Mouse (Mus musculus): Measurements from ENCODE around the gene Cfap221. TPM values are rescaled to one million over a fixed set of nuclear protein-coding genes. Genes with fewer than 3 reads are reported as not detected.

The Cfap221 gene
- polyA plus RNA-seq (2015; fragmentation: Nextera tagmentation; extraction: Ambion mirVana) = 0.05 TPM in 1 of 2 replicates, not detected in the other

DNA sequence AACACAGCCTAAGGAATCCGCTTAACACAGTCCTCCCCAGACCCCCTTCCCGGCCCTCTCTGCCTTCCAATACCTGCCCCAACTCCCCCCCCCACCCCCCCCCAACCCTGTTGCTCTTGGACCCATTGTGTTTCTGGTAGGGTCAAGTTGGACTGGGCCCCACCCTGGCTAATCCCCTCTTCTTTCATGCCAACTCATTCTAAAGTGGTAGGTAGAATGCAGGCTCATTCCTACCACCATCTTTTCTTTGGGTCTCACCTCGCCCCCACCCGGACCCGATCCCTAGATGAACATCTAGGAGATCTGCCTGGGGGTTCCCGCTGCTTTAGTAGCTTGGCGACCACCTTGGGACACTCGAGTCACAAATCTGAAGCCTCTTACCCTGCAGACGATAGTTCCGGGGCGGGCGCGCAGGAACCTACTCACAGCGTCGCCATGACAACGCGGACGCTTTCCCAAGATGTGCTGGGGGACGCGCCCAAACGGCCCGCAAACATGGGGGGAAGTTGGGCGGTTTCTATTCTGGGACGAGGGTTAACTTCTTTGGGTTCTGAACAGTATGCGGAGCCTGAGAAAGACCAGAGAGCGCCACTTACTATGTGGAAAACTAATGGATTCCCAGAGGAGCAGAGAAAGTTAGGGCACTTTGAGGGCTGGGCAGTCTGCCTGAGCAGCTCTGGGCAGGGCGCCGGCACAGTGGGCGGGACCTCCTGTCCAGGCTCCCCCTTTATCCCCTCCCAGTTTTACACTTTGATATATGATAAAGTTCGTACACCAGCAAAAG is at the start of gene Cfap221:
Gene Cfap221, minus strand, starts transcription at position 437 of the 784 bp plus-strand sequence.
- Histone ChIP-seq H3K9ac (ENCODE audit: low read length) (peak within 1 kb of the TSS; percentile 44; the same call in 1 of the 2 replicates), H3K36me3 (ENCODE audit: control insufficient read depth, insufficient read depth, low read length) (no peaks in the 10 kb centered on the region), H3K4me3 (replicated peaks; ENCODE audit: low read length) (peak within 1 kb of the TSS; percentile 54), H3K27ac (ENCODE audit: low read length) (no peak within 1 kb of the TSS), H3K4me2 (ENCODE audit: low read depth, low read length) (peak within 1 kb of the TSS; percentile 92), H3K27me3 (ENCODE audit: control insufficient read depth, insufficient read depth, low read length) (no peaks in the 10 kb centered on the region), H3K9me3 (replicated peaks; ENCODE audit: control insufficient read depth, low read length) (no peaks in the 10 kb centered on the region), H3K4me1 (ENCODE audit: control insufficient read depth, insufficient read depth, low read length) (no peaks in the 10 kb centered on the region)
- peak; percentile 90 for ATAC-seq (ENCODE audit: insufficient read depth, low FRiP score)
- WGBS = 5% methylated on average over 30 of the region's 30 CpGs

DNA sequence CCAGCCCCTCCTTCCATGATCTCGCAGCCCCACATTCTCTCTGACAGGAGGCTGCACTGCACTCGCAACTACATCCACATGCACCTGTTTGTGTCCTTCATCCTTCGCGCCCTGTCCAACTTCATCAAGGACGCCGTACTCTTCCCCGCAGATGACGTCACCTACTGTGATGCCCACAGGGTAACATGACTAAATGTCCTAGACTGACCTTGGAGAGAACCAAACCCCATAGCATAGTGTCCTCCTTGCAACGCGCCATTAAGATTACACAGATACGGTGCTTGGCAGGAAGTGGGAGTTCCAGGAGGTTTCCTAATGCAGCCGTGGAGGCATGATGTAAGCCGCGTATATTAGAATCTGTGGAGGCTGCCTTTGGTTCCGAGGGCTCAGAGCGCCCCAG is 47.5 kb upstream of the Cfap221 start:
- Histone ChIP-seq H3K27ac (ENCODE audit: low read length) (no peak overlapping the region), H3K27me3 (ENCODE audit: control insufficient read depth, insufficient read depth, low read length) (no peaks in the 10 kb centered on the region), H3K9me3 (replicated peaks; ENCODE audit: control insufficient read depth, low read length) (no peaks in the 10 kb centered on the region), H3K9ac (ENCODE audit: low read length) (no peak overlapping the region), H3K36me3 (ENCODE audit: control insufficient read depth, insufficient read depth, low read length) (no peaks in the 10 kb centered on the region), H3K4me1 (ENCODE audit: control insufficient read depth, insufficient read depth, low read length) (no peaks in the 10 kb centered on the region), H3K4me2 (ENCODE audit: low read depth, low read length) (no peak overlapping the region), H3K4me3 (replicated peaks; ENCODE audit: low read length) (no peak overlapping the region)
- 83% methylated on average over 16 of the region's 16 CpGs for whole genome bisulfite sequencing
- peak; percentile 42; the same call in 1 of the 2 replicates for ATAC-seq (ENCODE audit: insufficient read depth, low FRiP score)

DNA sequence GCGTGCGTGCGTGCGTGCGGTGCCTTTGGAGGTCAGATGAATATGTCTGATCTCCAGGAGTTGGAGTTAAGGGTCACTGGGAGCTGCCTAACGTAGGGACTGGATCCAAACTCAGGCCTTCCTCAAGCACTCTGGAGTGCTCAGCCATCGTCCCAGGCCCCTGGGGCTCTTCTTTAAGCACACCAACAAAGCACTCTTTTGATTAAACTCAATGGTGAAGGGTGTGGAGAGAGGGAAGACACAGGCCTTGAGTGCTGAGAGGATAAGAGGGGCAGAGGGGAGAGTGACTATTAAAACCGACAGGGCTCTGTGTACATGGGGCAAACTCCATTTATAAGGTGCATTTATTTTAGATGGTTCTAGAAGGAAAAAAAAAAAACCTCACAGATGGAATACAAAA is 45.4 kb upstream of the Cfap221 start:
- 76% methylated on average over 8 of the region's 8 CpGs for WGBS
- no peaks in the 10 kb centered on the region for H3K27me3 ChIP-seq (ENCODE audit: control insufficient read depth, insufficient read depth, low read length)
- no peak overlapping the region for H3K9ac ChIP-seq (ENCODE audit: low read length)
- H3K4me2 ChIP-seq (ENCODE audit: low read depth, low read length) = no peak overlapping the region
- no peaks in the 10 kb centered on the region for H3K4me1 ChIP-seq (ENCODE audit: control insufficient read depth, insufficient read depth, low read length)
- no peak overlapping the region for H3K4me3 ChIP-seq (replicated peaks; ENCODE audit: low read length)
- no peaks in the 10 kb centered on the region for H3K9me3 ChIP-seq (replicated peaks; ENCODE audit: control insufficient read depth, low read length)
- H3K27ac ChIP-seq (ENCODE audit: low read length) = no peak overlapping the region
- ATAC-seq (ENCODE audit: insufficient read depth, low FRiP score) = no peak
- H3K36me3 ChIP-seq (ENCODE audit: control insufficient read depth, insufficient read depth, low read length) = no peaks in the 10 kb centered on the region

- ATAC-seq (ENCODE audit: insufficient read depth, low FRiP score) = no peak
- WGBS = 75% methylated on average over 9 of the region's 9 CpGs
- no peaks in the 10 kb centered on the region for H3K9me3 ChIP-seq (replicated peaks; ENCODE audit: control insufficient read depth, low read length)
- H3K4me3 ChIP-seq (replicated peaks; ENCODE audit: low read length) = no peak overlapping the region
- no peaks in the 10 kb centered on the region for H3K27me3 ChIP-seq (ENCODE audit: control insufficient read depth, insufficient read depth, low read length)
- no peak overlapping the region for H3K27ac ChIP-seq (ENCODE audit: low read length)
- no peak overlapping the region for H3K9ac ChIP-seq (ENCODE audit: low read length)
- no peaks in the 10 kb centered on the region for H3K4me1 ChIP-seq (ENCODE audit: control insufficient read depth, insufficient read depth, low read length)
- H3K36me3 ChIP-seq (ENCODE audit: control insufficient read depth, insufficient read depth, low read length) = no peaks in the 10 kb centered on the region
- H3K4me2 ChIP-seq (ENCODE audit: low read depth, low read length) = no peak overlapping the region
Measured at GRCm38 (mm10) chr1:120038594-120038993, 41.6 kb upstream of the Cfap221 start.

- no peak for ATAC-seq (ENCODE audit: insufficient read depth, low FRiP score)
- no peaks in the 10 kb centered on the region for H3K36me3 ChIP-seq (ENCODE audit: control insufficient read depth, insufficient read depth, low read length)
- no peak overlapping the region for H3K4me3 ChIP-seq (replicated peaks; ENCODE audit: low read length)
- no peaks in the 10 kb centered on the region for H3K4me1 ChIP-seq (ENCODE audit: control insufficient read depth, insufficient read depth, low read length)
- H3K9me3 ChIP-seq (replicated peaks; ENCODE audit: control insufficient read depth, low read length) = no peaks in the 10 kb centered on the region
- no peak overlapping the region for H3K9ac ChIP-seq (ENCODE audit: low read length)
- H3K27me3 ChIP-seq (ENCODE audit: control insufficient read depth, insufficient read depth, low read length) = no peaks in the 10 kb centered on the region
- 64% methylated on average over 9 of the region's 9 CpGs for whole genome bisulfite sequencing
- H3K4me2 ChIP-seq (ENCODE audit: low read depth, low read length) = no peak overlapping the region
- H3K27ac ChIP-seq (ENCODE audit: low read length) = no peak overlapping the region
Measured at GRCm38 (mm10) chr1:120037021-120037683, 40.1 kb upstream of the Cfap221 start.

DNA sequence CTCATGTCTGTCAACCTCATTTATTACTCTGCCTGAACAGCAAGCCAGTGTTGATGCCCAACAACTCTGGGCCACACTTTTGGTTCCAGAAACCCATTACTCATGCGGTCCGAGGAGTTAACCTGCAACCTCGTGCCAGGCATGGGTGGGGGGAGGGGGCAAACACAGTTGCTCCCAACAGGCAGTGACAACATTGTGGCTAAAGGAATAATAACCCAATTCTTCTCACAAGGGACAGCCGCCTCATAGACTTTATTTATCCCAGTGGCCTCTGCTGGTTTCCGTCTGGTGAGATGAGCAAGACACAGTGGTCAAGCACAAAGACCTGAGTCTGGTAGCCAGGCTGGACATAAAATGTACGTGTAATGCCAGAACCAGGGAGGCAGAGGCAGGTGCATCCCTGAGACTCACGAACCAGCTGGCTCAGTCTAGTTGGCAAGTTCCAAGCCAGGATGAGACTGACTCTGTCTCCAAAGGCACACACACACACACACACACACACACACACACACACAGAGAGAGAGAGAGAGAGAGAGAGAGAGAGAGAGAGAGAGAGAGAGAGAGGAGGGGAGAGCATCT is 38.5 kb upstream of the Cfap221 start:
- Histone ChIP-seq H3K9me3 (replicated peaks; ENCODE audit: control insufficient read depth, low read length) (no peaks in the 10 kb centered on the region), H3K9ac (ENCODE audit: low read length) (no peak overlapping the region), H3K27me3 (ENCODE audit: control insufficient read depth, insufficient read depth, low read length) (no peaks in the 10 kb centered on the region), H3K4me3 (replicated peaks; ENCODE audit: low read length) (no peak overlapping the region), H3K27ac (ENCODE audit: low read length) (no peak overlapping the region), H3K4me1 (ENCODE audit: control insufficient read depth, insufficient read depth, low read length) (no peaks in the 10 kb centered on the region), H3K4me2 (ENCODE audit: low read depth, low read length) (no peak overlapping the region), H3K36me3 (ENCODE audit: control insufficient read depth, insufficient read depth, low read length) (no peaks in the 10 kb centered on the region)
- ATAC-seq (ENCODE audit: insufficient read depth, low FRiP score) = no peak
- WGBS = 71% methylated on average over 7 of the region's 7 CpGs

DNA sequence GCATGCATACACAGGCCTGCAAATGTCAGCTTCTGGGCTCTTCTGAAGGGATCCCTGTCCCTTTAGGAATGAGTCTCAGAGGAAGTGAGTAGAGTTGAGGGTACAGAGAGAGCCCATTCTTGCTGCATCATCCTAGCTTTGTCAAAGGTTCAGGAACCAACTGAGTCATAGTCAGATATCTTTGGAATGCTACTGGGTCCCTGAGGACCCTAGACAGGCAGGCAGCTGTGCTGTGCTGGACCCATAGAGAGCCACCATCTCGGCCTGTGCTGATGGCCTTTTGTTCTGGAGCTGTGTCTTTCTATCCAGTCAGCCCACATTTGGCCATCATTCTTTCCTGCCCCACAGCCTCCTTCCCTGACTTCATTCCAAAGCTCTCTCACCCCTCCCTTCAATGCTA is 37.8 kb upstream of the Cfap221 start:
- Histone ChIP-seq H3K9ac (ENCODE audit: low read length) (no peak overlapping the region), H3K27ac (ENCODE audit: low read length) (no peak overlapping the region), H3K4me2 (ENCODE audit: low read depth, low read length) (no peak overlapping the region), H3K4me3 (replicated peaks; ENCODE audit: low read length) (no peak overlapping the region), H3K36me3 (ENCODE audit: control insufficient read depth, insufficient read depth, low read length) (no peaks in the 10 kb centered on the region), H3K27me3 (ENCODE audit: control insufficient read depth, insufficient read depth, low read length) (no peaks in the 10 kb centered on the region), H3K4me1 (ENCODE audit: control insufficient read depth, insufficient read depth, low read length) (no peaks in the 10 kb centered on the region), H3K9me3 (replicated peaks; ENCODE audit: control insufficient read depth, low read length) (no peaks in the 10 kb centered on the region)
- no peak for ATAC-seq (ENCODE audit: insufficient read depth, low FRiP score)
- 50% methylated on average over 1 of the region's 1 CpGs for WGBS

DNA sequence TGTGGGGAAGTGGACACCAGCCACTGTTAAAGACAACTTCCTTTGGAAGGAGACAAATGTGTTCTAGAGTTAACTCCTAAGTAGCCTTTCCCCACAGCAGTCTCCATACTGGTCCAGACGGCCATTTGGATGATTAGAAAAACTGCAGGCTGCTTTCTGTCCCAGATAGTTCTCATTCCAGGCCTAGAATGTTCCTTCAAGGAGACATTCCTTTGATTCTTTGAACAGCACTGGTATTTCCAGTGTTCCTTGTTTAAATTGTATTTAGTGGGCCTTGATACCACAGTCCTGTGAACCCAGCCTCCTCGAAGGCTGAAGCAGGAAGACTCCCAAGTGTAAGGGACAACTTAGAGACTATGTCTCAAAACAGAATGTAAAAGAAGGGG is 36.4 kb upstream of the Cfap221 start:
- no peak overlapping the region for H3K27ac ChIP-seq (ENCODE audit: low read length)
- WGBS = 63% methylated on average over 2 of the region's 2 CpGs
- ATAC-seq (ENCODE audit: insufficient read depth, low FRiP score) = no peak
- H3K4me2 ChIP-seq (ENCODE audit: low read depth, low read length) = no peak overlapping the region
- H3K4me1 ChIP-seq (ENCODE audit: control insufficient read depth, insufficient read depth, low read length) = no peaks in the 10 kb centered on the region
- H3K4me3 ChIP-seq (replicated peaks; ENCODE audit: low read length) = no peak overlapping the region
- no peaks in the 10 kb centered on the region for H3K9me3 ChIP-seq (replicated peaks; ENCODE audit: control insufficient read depth, low read length)
- H3K27me3 ChIP-seq (ENCODE audit: control insufficient read depth, insufficient read depth, low read length) = no peaks in the 10 kb centered on the region
- no peak overlapping the region for H3K9ac ChIP-seq (ENCODE audit: low read length)
- H3K36me3 ChIP-seq (ENCODE audit: control insufficient read depth, insufficient read depth, low read length) = no peaks in the 10 kb centered on the region

- Histone ChIP-seq H3K27ac (ENCODE audit: low read length) (no peak overlapping the region), H3K4me2 (ENCODE audit: low read depth, low read length) (no peak overlapping the region), H3K4me3 (replicated peaks; ENCODE audit: low read length) (no peak overlapping the region), H3K9me3 (replicated peaks; ENCODE audit: control insufficient read depth, low read length) (no peaks in the 10 kb centered on the region), H3K27me3 (ENCODE audit: control insufficient read depth, insufficient read depth, low read length) (no peaks in the 10 kb centered on the region), H3K9ac (ENCODE audit: low read length) (no peak overlapping the region), H3K4me1 (ENCODE audit: control insufficient read depth, insufficient read depth, low read length) (no peaks in the 10 kb centered on the region), H3K36me3 (ENCODE audit: control insufficient read depth, insufficient read depth, low read length) (no peaks in the 10 kb centered on the region)
- 39% methylated on average over 10 of the region's 10 CpGs for WGBS
- peak; percentile 85; the same call in 1 of the 2 replicates for ATAC-seq (ENCODE audit: insufficient read depth, low FRiP score)
Measured at GRCm38 (mm10) chr1:120032804-120033468, 35.9 kb upstream of the Cfap221 start.
